8 mouse cellular contexts compared by ENCODE assay signal in genomic region chr3:65658721-65659619, GRCm38 (mm10). TPM values are rescaled to one million over a fixed set of nuclear protein-coding genes. Genes with fewer than 3 reads are reported as not detected.
DNase-seq lines count a peak whose midpoint lies in the region; ATAC-seq lines count a peak whose summit lies in the region.

No protein-coding gene starts in this region.

- peak overlapping the region; percentile 77 for H3K4me3 ChIP-seq in hindbrain, embryonic 16.5 days (ENCODE audit: low read length)

- H3K27ac ChIP-seq in hindbrain, embryonic 16.5 days (ENCODE audit: low read depth, low read length): peak overlapping the region; percentile 72

- peaks cover 6% of the 10 kb centered on the region for H3K4me1 ChIP-seq in hindbrain, embryonic 16.5 days (ENCODE audit: control insufficient read depth, insufficient read depth, low read depth, low read length)

- ATAC-seq in hindbrain, embryonic 16.5 days: peak; percentile 87
- peak; percentile 91 for ATAC-seq in megakaryocyte, adult 5-6 weeks (ENCODE audit: poor library complexity, severe bottlenecking)

- H3K9me3 ChIP-seq in hindbrain, embryonic 16.5 days (ENCODE audit: control insufficient read depth, low read length): no peaks in the 10 kb centered on the region

- no peaks in the 10 kb centered on the region for H3K36me3 ChIP-seq in hindbrain, embryonic 16.5 days (ENCODE audit: control insufficient read depth, insufficient read depth, low read length)

- peak overlapping the region; percentile 100 for H3K4me2 ChIP-seq in hindbrain, embryonic 16.5 days (ENCODE audit: low read length)

- WGBS in hindbrain, embryonic 16.5 days: under 1% methylated on average over 72 of the region's 72 CpGs

- H3K27me3 ChIP-seq in hindbrain, embryonic 16.5 days (replicated peaks; ENCODE audit: control insufficient read depth, insufficient read depth, low read length): no peaks in the 10 kb centered on the region

- H3K9ac ChIP-seq in hindbrain, embryonic 16.5 days (ENCODE audit: low read depth, low read length): peak overlapping the region; percentile 81

- peak; percentile 81 for DNase-seq in Muller cell, postnatal 12 days (ENCODE audit: inconsistent ontology term)
- peak; percentile 72 for DNase-seq in cerebellum, postnatal 10 days
- peak; percentile 70 for DNase-seq in gastrocnemius, adult 18-20 months (ENCODE audit: low spot score)
- peak; percentile 66 to 72 for DNase-seq in left cerebral cortex, adult 8-10 months (ENCODE audit: low spot score in 2 of 2)
- peak; percentile 82 for DNase-seq in right cerebral cortex, adult 18-20 months
- DNase-seq in urinary bladder, adult 2 months (ENCODE audit: low spot score): peak; percentile 74

RNA-seq across cellular contexts. Expression of gene Lekr1, which starts 7.1 kb away (rescaled TPM):
- under 1 TPM; 0.41 to 0.52 TPM for total RNA-seq in gastrocnemius, adult 18-20 months (2021)
- polyA plus RNA-seq in hindbrain, embryonic 16.5 days (2015; fragmentation: Nextera tagmentation; extraction: Ambion mirVana): 6.4 and 7.2 TPM in 2 replicates
- total RNA-seq in left cerebral cortex, adult 8-10 months (2022): 10 to 100 TPM in 1 of 4 experiments, 1 to 10 TPM in 3; 6.0 to 11.4 (median 7.0) TPM
- total RNA-seq in megakaryocyte, adult 5-6 weeks (2015): 1.2 and 2.1 TPM in 2 replicates
- total RNA-seq in megakaryocyte, adult 5-6 weeks (2017): 0.70 and 1.6 TPM in 2 replicates
- polyA plus RNA-seq in urinary bladder, adult 2 months (2012; rRNA removed): 3.9 and 5.7 TPM in 2 replicates

Comparison
In these comparisons a context has a peak if more than half of its experiments do, and no peak if none do; other contexts are left out.
1. Peak in every context shown above with its lines: DNase-seq, ATAC-seq, H3K4me3 ChIP-seq and H3K27ac ChIP-seq.